Mouse (Mus musculus): ENCODE data around the gene Olfr472. TPM values are rescaled to one million over a fixed set of nuclear protein-coding genes. Genes with fewer than 3 reads are reported as not detected.
"Not testable (repeated sequence)": the region's sequence is repeated elsewhere in the genome, so short reads cannot be mapped to it uniquely, and the experiment has no call there.

Olfr472 gene
- polyA plus RNA-seq (2015; fragmentation: Nextera tagmentation; extraction: Ambion mirVana): 0.03 TPM in 1 of 2 replicates, not detected in the other

DNA sequence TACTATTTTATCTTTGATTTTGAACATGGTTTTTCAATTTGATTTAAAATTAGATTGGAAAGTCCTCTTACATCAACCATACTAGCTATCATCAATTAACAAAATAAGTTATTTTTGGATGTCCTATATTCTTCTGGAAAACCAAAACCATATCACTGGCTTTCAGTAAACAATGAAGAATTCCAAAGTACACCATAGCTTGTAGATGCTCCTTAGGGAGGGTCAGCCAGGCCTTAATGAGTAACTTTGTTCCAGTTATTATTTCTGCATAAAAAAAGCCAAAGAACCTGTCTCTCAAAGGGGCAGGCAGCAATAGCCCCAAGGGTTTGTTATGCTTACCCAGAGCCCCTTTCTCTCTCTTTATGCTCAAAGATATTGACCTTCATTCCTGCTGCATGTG, at the start of gene Olfr472:
Gene Olfr472, plus strand, starts transcription at position 301 of the 400 bp plus-strand sequence.
- H3K9ac ChIP-seq: no peak within 1 kb of the TSS
- H3K27me3 ChIP-seq (replicated peaks): no peaks in the 10 kb centered on the region
- no peaks in the 10 kb centered on the region for H3K4me1 ChIP-seq
- ATAC-seq (ENCODE audit: insufficient read depth, low FRiP score, low read depth): no peak
- no peak within 1 kb of the TSS for H3K27ac ChIP-seq
- no peak within 1 kb of the TSS for H3K4me2 ChIP-seq
- H3K9me3 ChIP-seq: no peaks in the 10 kb centered on the region
- H3K36me3 ChIP-seq: no peaks in the 10 kb centered on the region
- no peak within 1 kb of the TSS for H3K4me3 ChIP-seq (replicated peaks)

DNA sequence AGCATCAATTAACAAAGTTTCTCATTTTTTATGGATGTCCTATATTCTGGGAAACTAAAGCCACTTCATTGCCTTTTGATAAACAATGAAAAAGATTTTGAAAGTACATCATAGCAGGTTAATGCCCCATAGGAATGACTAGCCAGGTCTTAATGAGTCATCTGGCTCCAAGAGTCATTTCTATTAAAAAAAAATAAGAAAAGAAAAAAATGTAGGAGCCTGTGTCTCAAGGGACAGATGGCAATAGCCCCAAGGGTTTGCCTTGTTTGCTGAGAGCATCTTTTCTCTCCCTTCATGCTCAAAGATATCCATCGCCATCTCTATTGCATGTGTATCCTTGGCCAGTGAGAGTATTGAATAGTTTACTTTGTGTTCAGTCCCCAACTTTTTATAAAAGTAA, 32.4 kb downstream of the Olfr472 start, which contains the start of gene Olfr473:
Gene Olfr473, plus strand, starts transcription at position 301 of the 400 bp plus-strand sequence.
- H3K36me3 ChIP-seq: no peaks in the 10 kb centered on the region
- H3K27me3 ChIP-seq (replicated peaks): no peaks in the 10 kb centered on the region
- H3K4me2 ChIP-seq: no peak within 1 kb of the TSS
- no peaks in the 10 kb centered on the region for H3K4me1 ChIP-seq
- H3K27ac ChIP-seq: no peak within 1 kb of the TSS
- H3K9me3 ChIP-seq: no peaks in the 10 kb centered on the region
- no peak within 1 kb of the TSS for H3K4me3 ChIP-seq (replicated peaks)
- ATAC-seq (ENCODE audit: insufficient read depth, low FRiP score, low read depth): no peak
- no peak within 1 kb of the TSS for H3K9ac ChIP-seq
- WGBS: 79% methylated on average over 1 of the region's 1 CpGs

DNA sequence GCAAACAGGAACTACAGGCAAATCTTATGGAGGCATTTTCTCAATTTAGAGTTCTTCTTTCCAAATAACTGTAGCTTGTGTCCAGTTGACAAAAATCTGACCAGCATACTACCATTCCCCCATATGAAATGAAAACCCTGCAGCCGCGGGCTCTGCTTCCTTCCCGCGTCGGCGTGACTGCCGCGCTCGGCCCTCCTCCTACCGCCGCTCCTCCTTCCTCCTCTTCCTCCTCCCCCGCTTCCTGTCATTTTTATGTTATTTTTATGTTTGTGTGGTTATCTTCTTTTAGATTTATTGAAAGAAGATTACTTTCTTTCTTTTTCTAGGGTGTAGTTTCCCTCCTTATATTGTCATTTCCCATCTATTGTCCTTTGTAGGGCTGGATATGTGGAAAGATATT, 54.8 kb downstream of the Olfr472 start:
- ATAC-seq (ENCODE audit: insufficient read depth, low FRiP score, low read depth); H3K4me1 ChIP-seq; H3K27me3 ChIP-seq (replicated peaks); H3K9me3 ChIP-seq; H3K36me3 ChIP-seq; H3K4me3 ChIP-seq (replicated peaks); H3K4me2 ChIP-seq; H3K9ac ChIP-seq; H3K27ac ChIP-seq: not testable (repeated sequence)
- 97% methylated on average over 12 of the region's 12 CpGs for WGBS

- 88% methylated on average over 1 of the region's 1 CpGs for WGBS
- Histone ChIP-seq H3K4me3 (replicated peaks) (no peak within 1 kb of the TSS), H3K27ac (no peak within 1 kb of the TSS), H3K27me3 (replicated peaks) (no peaks in the 10 kb centered on the region), H3K4me2 (no peak within 1 kb of the TSS), H3K36me3 (no peaks in the 10 kb centered on the region), H3K9ac (no peak within 1 kb of the TSS), H3K9me3 (no peaks in the 10 kb centered on the region), H3K4me1 (no peaks in the 10 kb centered on the region)
- ATAC-seq (ENCODE audit: insufficient read depth, low FRiP score, low read depth): no peak
Measured at GRCm38 (mm10) chr7:107954343-107954742, 56.6 kb downstream of the Olfr472 start, which contains the start of gene Olfr474. Gene Olfr474 (plus strand): TSS chr7:107954643.

Other genes starting within 250 kb of the Olfr472 start
- 0.18 and 0.34 TPM in 2 replicates for gene Cyb5r2, start 139.9 kb upstream of the Olfr472 start, polyA plus RNA-seq (2015; fragmentation: Nextera tagmentation; extraction: Ambion mirVana)
- not detected in 2 replicates for gene Ovch2, start 96.7 kb upstream of the Olfr472 start, polyA plus RNA-seq (2015; fragmentation: Nextera tagmentation; extraction: Ambion mirVana)
- gene Olfr467, start 85.6 kb upstream of the Olfr472 start, polyA plus RNA-seq (2015; fragmentation: Nextera tagmentation; extraction: Ambion mirVana): not detected in 2 replicates
- gene Olfr469, start 72.4 kb upstream of the Olfr472 start, polyA plus RNA-seq (2015; fragmentation: Nextera tagmentation; extraction: Ambion mirVana): not detected in 2 replicates
- not detected in 2 replicates for gene Olfr470, start 50.4 kb upstream of the Olfr472 start, polyA plus RNA-seq (2015; fragmentation: Nextera tagmentation; extraction: Ambion mirVana)
- gene Olfr473, start 32.5 kb downstream of the Olfr472 start, polyA plus RNA-seq (2015; fragmentation: Nextera tagmentation; extraction: Ambion mirVana): not detected in 2 replicates
- not detected in 2 replicates for gene Olfr474, start 56.7 kb downstream of the Olfr472 start, polyA plus RNA-seq (2015; fragmentation: Nextera tagmentation; extraction: Ambion mirVana)
- gene Olfr476, start 66.9 kb downstream of the Olfr472 start, polyA plus RNA-seq (2015; fragmentation: Nextera tagmentation; extraction: Ambion mirVana): not detected in 2 replicates
- gene Olfr477, start 88.8 kb downstream of the Olfr472 start, polyA plus RNA-seq (2015; fragmentation: Nextera tagmentation; extraction: Ambion mirVana): not detected in 2 replicates
- gene Olfr478, start 136.1 kb downstream of the Olfr472 start, polyA plus RNA-seq (2015; fragmentation: Nextera tagmentation; extraction: Ambion mirVana): not detected in 2 replicates
- not detected in 2 replicates for gene Olfr479, start 152.8 kb downstream of the Olfr472 start, polyA plus RNA-seq (2015; fragmentation: Nextera tagmentation; extraction: Ambion mirVana)
- gene Olfr480, start 169.4 kb downstream of the Olfr472 start, polyA plus RNA-seq (2015; fragmentation: Nextera tagmentation; extraction: Ambion mirVana): not detected in 2 replicates
- not detected in 2 replicates for gene Olfr481, start 182.0 kb downstream of the Olfr472 start, polyA plus RNA-seq (2015; fragmentation: Nextera tagmentation; extraction: Ambion mirVana)
- 0.24 TPM in 1 of 2 replicates, not detected in the other for gene Olfr482, start 199.7 kb downstream of the Olfr472 start, polyA plus RNA-seq (2015; fragmentation: Nextera tagmentation; extraction: Ambion mirVana)
- gene Olfr483, start 202.9 kb downstream of the Olfr472 start, polyA plus RNA-seq (2015; fragmentation: Nextera tagmentation; extraction: Ambion mirVana): not detected in 2 replicates
- not detected in 2 replicates for gene Olfr484, start 229.5 kb downstream of the Olfr472 start, polyA plus RNA-seq (2015; fragmentation: Nextera tagmentation; extraction: Ambion mirVana)

Measured in stomach, embryonic 15.5 days (tissue).